Mouse (Mus musculus): ENCODE data around the gene Rbbp7. TPM values are rescaled to one million over a fixed set of nuclear protein-coding genes. Genes with fewer than 3 reads are reported as not detected.

Gene Rbbp7
- polyA plus RNA-seq (2015; fragmentation: Nextera tagmentation; extraction: Ambion mirVana): 517 and 530 TPM in 2 replicates

DNA sequence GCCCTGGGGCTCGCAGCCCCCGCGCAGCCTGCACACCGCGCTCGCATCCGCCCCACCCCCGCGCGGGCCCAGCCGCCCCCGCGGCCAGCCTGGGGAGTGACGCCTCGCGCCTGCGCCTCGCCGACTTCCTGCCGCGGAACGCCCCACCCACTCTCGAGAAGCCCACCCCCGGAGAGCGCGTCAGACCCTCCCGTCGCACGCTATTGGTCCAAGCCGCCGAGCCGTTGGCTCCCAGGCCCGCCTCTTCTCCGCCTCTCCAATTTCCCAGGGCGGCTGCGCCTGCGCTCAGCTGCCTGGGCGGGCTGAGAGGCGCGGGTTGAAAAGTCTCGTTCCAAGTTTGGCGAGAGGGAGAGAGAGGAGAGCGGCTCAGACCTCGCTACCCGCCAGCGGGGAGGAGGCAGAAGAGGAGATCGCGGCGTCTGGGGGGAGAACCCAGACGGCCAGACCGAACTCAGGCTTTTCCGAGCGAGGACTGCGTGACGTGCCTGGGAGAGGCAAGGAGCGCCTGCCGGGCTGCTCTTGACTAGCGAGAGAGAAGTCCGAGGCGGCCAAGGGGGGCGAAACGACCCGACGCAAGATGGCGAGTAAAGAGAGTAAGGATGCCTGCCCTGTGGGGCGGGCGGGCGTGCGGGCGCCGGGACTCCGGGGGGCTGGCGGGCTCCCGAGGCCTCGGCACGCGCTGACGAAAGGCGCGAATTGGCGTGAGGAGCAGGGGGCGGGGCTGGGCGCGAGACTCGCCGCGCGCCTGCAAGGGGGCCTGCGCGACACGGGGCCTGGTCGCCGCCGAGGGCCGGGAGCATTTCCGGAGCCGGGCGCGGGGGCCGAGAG is at the start of gene Rbbp7:
TSS of gene Rbbp7 (plus strand) at position 288 of the 828 bp plus-strand sequence.
- Histone ChIP-seq H3K36me3 (ENCODE audit: control insufficient read depth, insufficient read depth, low read length) (peaks cover 4% of the 10 kb centered on the region; the same call in 1 of the 2 replicates), H3K4me3 (ENCODE audit: low read length) (peak within 1 kb of the TSS; percentile 61), H3K27ac (ENCODE audit: low read length) (peak within 1 kb of the TSS; percentile 99), H3K9ac (ENCODE audit: low read length) (peak within 1 kb of the TSS; percentile 79), H3K4me2 (ENCODE audit: low read depth, low read length) (peak within 1 kb of the TSS; percentile 62), H3K4me1 (replicated peaks; ENCODE audit: control insufficient read depth, insufficient read depth, low read length) (peaks cover 5% of the 10 kb centered on the region; the same call in 1 of the 2 replicates), H3K9me3 (ENCODE audit: control insufficient read depth, low read length) (no peaks in the 10 kb centered on the region), H3K27me3 (ENCODE audit: control insufficient read depth, insufficient read depth, low read depth, low read length) (no peaks in the 10 kb centered on the region)
- ATAC-seq (ENCODE audit: low read depth): peak; percentile 96
- 21% methylated on average over 48 of the region's 100 CpGs for WGBS

DNA sequence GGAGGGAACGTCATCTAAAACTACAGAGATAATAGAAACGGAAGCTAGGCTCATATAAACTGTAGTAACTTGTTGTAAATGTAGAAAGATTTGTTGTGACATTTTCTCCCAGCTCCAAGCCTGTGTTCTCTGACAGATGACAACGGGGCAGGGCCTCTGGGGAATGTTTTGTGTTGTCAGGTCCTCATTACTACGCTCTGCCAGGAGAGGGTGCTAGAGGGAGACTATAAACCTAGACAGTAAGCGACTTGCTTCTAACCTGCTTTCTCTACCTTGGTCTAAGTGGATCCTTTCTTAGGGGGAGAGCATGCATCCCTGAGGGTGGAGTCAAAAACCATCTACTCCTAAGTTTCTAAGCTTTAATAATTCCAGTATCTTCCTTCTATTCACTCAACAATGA is 42.4 kb upstream of the Rbbp7 start:
- Histone ChIP-seq H3K27me3 (ENCODE audit: control insufficient read depth, insufficient read depth, low read depth, low read length) (no peaks in the 10 kb centered on the region), H3K4me3 (ENCODE audit: low read length) (no peak overlapping the region), H3K9me3 (ENCODE audit: control insufficient read depth, low read length) (no peaks in the 10 kb centered on the region), H3K9ac (ENCODE audit: low read length) (no peak overlapping the region), H3K4me2 (ENCODE audit: low read depth, low read length) (no peak overlapping the region), H3K4me1 (replicated peaks; ENCODE audit: control insufficient read depth, insufficient read depth, low read length) (no peaks in the 10 kb centered on the region), H3K27ac (ENCODE audit: low read length) (no peak overlapping the region), H3K36me3 (ENCODE audit: control insufficient read depth, insufficient read depth, low read length) (no peaks in the 10 kb centered on the region)
- 15% methylated on average over 5 of the region's 5 CpGs for WGBS
- no peak for ATAC-seq (ENCODE audit: low read depth)

DNA sequence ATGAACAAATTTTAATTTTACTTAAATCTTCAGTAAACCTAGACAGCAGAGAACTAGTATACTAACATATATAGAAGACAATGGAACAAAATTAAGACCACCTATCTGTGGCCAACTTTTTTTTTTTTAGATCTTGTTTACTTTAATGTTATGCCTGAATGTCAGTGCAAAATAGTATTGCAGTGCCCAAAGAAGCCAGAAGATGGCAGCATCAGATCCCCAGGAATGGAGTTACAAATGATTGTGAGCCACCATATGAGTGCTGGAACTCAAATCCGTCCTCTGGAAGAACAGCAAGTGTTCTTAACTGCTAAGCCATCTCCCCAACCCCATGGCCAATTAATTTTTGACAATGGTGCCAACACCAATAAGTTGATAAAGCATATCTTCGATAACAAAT is 40.6 kb upstream of the Rbbp7 start:
- ATAC-seq (ENCODE audit: low read depth): no peak
- H3K9ac ChIP-seq (ENCODE audit: low read length): no peak overlapping the region
- H3K36me3 ChIP-seq (ENCODE audit: control insufficient read depth, insufficient read depth, low read length): no peaks in the 10 kb centered on the region
- H3K9me3 ChIP-seq (ENCODE audit: control insufficient read depth, low read length): no peaks in the 10 kb centered on the region
- WGBS: 29% methylated on average over 2 of the region's 2 CpGs
- no peak overlapping the region for H3K4me3 ChIP-seq (ENCODE audit: low read length)
- H3K27ac ChIP-seq (ENCODE audit: low read length): no peak overlapping the region
- H3K4me2 ChIP-seq (ENCODE audit: low read depth, low read length): no peak overlapping the region
- H3K4me1 ChIP-seq (replicated peaks; ENCODE audit: control insufficient read depth, insufficient read depth, low read length): no peaks in the 10 kb centered on the region
- H3K27me3 ChIP-seq (ENCODE audit: control insufficient read depth, insufficient read depth, low read depth, low read length): no peaks in the 10 kb centered on the region

DNA sequence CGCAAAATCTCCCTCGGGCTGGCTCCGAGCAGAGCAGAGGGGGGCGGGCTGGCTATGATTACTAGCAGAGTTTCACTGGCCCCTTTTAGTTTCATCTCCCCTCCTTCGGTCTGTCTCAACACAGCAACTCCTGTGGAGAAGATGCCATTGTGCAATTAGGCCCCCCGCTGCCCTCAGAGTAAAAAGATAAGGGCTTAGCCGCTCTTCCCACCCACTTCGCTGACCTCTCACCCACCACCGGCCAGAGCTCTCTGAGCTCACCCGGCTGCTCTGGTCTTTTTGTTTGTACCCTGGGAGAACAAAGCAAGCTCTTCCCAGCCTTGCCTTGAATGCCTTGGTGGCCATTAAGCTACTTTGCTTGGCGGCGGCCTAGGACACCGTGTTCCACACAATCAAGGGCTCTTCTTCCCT is 32.8 kb upstream of the Rbbp7 start:
- no peaks in the 10 kb centered on the region for H3K4me1 ChIP-seq (replicated peaks; ENCODE audit: control insufficient read depth, insufficient read depth, low read length)
- H3K9ac ChIP-seq (ENCODE audit: low read length): no peak overlapping the region
- H3K27me3 ChIP-seq (ENCODE audit: control insufficient read depth, insufficient read depth, low read depth, low read length): no peaks in the 10 kb centered on the region
- no peak for ATAC-seq (ENCODE audit: low read depth)
- WGBS: 27% methylated on average over 13 of the region's 13 CpGs
- H3K4me3 ChIP-seq (ENCODE audit: low read length): no peak overlapping the region
- H3K9me3 ChIP-seq (ENCODE audit: control insufficient read depth, low read length): no peaks in the 10 kb centered on the region
- no peak overlapping the region for H3K27ac ChIP-seq (ENCODE audit: low read length)
- H3K36me3 ChIP-seq (ENCODE audit: control insufficient read depth, insufficient read depth, low read length): no peaks in the 10 kb centered on the region
- H3K4me2 ChIP-seq (ENCODE audit: low read depth, low read length): no peak overlapping the region

DNA sequence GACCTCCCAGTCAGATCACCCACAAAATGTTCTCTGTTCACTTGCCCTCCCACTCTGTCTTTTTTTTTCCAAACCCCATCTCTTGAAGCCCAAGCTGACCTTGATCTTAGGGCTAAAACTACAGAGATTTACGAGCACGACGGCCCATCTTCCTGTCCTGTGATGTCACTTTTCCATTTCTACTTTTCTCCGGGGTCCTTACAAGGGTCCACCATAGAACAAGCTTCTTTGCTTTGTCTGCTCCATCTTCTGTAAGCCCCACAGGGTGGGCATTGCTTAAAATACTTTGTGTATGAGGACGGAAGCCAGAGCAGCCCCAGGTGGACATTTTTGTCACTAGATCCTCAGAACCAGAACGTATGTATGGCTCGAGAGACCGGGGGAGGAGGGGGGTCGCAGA is 32.4 kb upstream of the Rbbp7 start:
- H3K9me3 ChIP-seq (ENCODE audit: control insufficient read depth, low read length): no peaks in the 10 kb centered on the region
- WGBS: 47% methylated on average over 9 of the region's 9 CpGs
- no peaks in the 10 kb centered on the region for H3K4me1 ChIP-seq (replicated peaks; ENCODE audit: control insufficient read depth, insufficient read depth, low read length)
- no peaks in the 10 kb centered on the region for H3K36me3 ChIP-seq (ENCODE audit: control insufficient read depth, insufficient read depth, low read length)
- no peak overlapping the region for H3K4me2 ChIP-seq (ENCODE audit: low read depth, low read length)
- no peak overlapping the region for H3K9ac ChIP-seq (ENCODE audit: low read length)
- no peak overlapping the region for H3K27ac ChIP-seq (ENCODE audit: low read length)
- no peak for ATAC-seq (ENCODE audit: low read depth)
- no peaks in the 10 kb centered on the region for H3K27me3 ChIP-seq (ENCODE audit: control insufficient read depth, insufficient read depth, low read depth, low read length)
- no peak overlapping the region for H3K4me3 ChIP-seq (ENCODE audit: low read length)

DNA sequence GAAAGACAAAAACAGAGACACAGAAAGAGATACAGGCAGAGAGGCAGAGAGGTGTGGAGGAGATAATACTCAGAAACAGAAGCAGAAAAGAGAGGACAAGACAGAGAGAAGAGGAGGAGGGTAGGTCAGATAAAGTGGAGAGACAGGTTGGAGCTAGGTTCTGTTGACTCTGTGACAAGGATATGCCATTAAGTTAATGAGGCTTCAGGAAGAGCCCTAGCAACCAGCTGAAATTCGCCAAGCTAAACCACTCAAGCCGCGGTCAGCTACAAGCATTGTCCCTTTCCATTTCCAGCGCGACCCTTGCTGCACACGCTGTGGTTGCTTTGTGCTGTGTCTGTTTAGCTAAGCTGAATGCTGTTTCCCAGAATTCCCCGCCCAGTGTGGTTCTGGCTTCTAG is 32.0 kb upstream of the Rbbp7 start:
- ATAC-seq (ENCODE audit: low read depth): no peak
- no peaks in the 10 kb centered on the region for H3K9me3 ChIP-seq (ENCODE audit: control insufficient read depth, low read length)
- no peaks in the 10 kb centered on the region for H3K4me1 ChIP-seq (replicated peaks; ENCODE audit: control insufficient read depth, insufficient read depth, low read length)
- no peak overlapping the region for H3K9ac ChIP-seq (ENCODE audit: low read length)
- no peak overlapping the region for H3K4me3 ChIP-seq (ENCODE audit: low read length)
- H3K4me2 ChIP-seq (ENCODE audit: low read depth, low read length): no peak overlapping the region
- no peak overlapping the region for H3K27ac ChIP-seq (ENCODE audit: low read length)
- no peaks in the 10 kb centered on the region for H3K36me3 ChIP-seq (ENCODE audit: control insufficient read depth, insufficient read depth, low read length)
- no peaks in the 10 kb centered on the region for H3K27me3 ChIP-seq (ENCODE audit: control insufficient read depth, insufficient read depth, low read depth, low read length)
- WGBS: 51% methylated on average over 7 of the region's 7 CpGs

DNA sequence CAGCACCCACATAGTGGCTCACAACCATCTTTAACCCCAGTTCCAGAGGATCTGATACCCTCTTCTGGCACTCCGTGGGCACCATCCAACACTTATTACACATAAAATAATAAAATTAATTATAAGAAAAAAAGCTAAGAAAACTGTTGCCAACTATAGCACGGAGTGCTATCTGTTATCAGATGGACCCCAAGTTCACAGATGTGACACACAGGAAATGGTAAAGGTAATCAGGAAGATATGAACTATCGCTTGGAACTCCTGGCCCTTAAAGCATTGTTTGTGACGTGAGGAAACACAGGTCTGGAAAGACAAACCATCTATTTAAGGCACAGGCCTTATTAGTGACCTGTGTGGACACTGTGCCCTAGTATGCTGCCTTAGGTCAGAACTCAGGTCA is 30.2 kb upstream of the Rbbp7 start:
- Histone ChIP-seq H3K4me1 (replicated peaks; ENCODE audit: control insufficient read depth, insufficient read depth, low read length) (no peaks in the 10 kb centered on the region), H3K36me3 (ENCODE audit: control insufficient read depth, insufficient read depth, low read length) (no peaks in the 10 kb centered on the region), H3K27ac (ENCODE audit: low read length) (no peak overlapping the region), H3K9ac (ENCODE audit: low read length) (no peak overlapping the region), H3K9me3 (ENCODE audit: control insufficient read depth, low read length) (no peaks in the 10 kb centered on the region), H3K4me3 (ENCODE audit: low read length) (no peak overlapping the region), H3K27me3 (ENCODE audit: control insufficient read depth, insufficient read depth, low read depth, low read length) (no peaks in the 10 kb centered on the region), H3K4me2 (ENCODE audit: low read depth, low read length) (no peak overlapping the region)
- no peak for ATAC-seq (ENCODE audit: low read depth)
- 68% methylated on average over 4 of the region's 4 CpGs for WGBS

DNA sequence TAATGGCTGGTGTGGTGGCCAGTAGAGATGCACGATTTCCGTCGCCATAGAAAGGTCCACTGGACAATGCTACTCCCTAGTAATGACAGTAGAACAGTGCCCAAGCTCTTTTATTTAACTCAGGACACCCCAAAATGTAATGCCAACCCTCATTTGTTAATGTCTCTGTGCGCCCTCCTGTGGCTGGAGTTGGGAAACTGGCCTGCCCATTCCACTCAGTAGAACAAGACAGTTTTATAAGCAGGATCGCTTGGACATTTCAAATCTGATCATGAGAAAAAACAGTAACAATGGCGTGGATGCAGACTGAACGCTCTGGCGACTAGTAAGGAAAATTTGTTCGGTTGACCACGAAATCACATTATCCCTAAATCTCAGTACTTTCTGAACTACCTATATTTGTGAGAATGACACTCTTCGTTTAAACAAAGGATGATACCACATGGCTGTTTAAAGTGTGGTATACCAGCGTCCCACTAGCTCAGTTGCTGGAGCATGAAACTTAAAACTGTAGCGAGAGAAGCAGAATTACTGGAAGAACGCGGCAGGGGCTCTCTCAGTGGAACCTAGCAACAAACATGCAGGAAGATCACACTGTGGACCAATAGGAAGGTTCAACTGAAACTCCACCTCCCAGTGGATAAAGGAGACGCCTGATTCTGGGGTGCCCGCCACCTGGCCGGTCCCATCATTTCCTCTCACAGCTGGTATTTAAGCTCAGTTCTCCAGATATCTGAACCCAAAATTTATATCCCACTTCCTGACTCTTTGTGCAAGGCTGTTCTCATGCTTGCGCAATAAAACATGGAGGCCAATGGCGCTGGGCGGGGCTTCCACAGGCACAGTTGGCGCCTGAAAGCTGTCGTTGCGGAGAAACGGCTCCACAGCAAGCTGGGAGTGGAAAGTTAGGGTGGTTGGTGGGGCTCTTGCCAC is 24.9 kb upstream of the Rbbp7 start:
- WGBS: 20% methylated on average over 25 of the region's 25 CpGs
- H3K9me3 ChIP-seq (ENCODE audit: control insufficient read depth, low read length): no peaks in the 10 kb centered on the region
- no peaks in the 10 kb centered on the region for H3K27me3 ChIP-seq (ENCODE audit: control insufficient read depth, insufficient read depth, low read depth, low read length)
- no peaks in the 10 kb centered on the region for H3K4me1 ChIP-seq (replicated peaks; ENCODE audit: control insufficient read depth, insufficient read depth, low read length)
- H3K36me3 ChIP-seq (ENCODE audit: control insufficient read depth, insufficient read depth, low read length): no peaks in the 10 kb centered on the region
- ATAC-seq (ENCODE audit: low read depth): peak; percentile 86
- peak overlapping the region; percentile 84 for H3K27ac ChIP-seq (ENCODE audit: low read length)
- peak overlapping the region; percentile 47 for H3K4me3 ChIP-seq (ENCODE audit: low read length)
- peak overlapping the region; percentile 59 for H3K9ac ChIP-seq (ENCODE audit: low read length)
- H3K4me2 ChIP-seq (ENCODE audit: low read depth, low read length): peak overlapping the region; percentile 60

DNA sequence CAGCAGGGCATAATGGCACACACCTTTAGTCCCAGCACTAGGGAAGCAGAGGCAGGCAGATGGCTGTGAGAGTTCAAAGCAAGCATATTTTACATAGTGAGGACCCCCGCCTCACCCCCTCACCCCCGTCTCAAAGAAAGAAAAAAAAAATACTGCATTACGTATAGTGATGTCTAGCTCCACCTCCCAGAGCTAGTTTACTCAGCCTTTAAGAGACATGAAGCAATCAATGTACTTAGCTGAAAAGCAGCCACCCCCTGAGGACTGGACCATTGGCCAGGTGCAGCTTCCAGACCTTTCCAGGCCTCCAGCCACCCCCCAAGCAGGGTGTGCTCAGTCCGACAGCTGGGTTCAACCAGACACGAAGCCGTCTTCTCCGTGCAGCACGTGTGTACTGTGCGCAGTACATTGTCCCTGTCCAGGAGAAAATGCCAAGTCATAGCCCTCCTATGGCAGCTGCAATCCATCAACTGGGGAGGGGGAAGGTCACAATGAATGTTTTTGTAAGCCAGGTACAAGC is 24.0 kb upstream of the Rbbp7 start:
- Histone ChIP-seq H3K4me2 (ENCODE audit: low read depth, low read length) (peak overlapping the region; percentile 60), H3K9me3 (ENCODE audit: control insufficient read depth, low read length) (no peaks in the 10 kb centered on the region), H3K4me1 (replicated peaks; ENCODE audit: control insufficient read depth, insufficient read depth, low read length) (no peaks in the 10 kb centered on the region), H3K36me3 (ENCODE audit: control insufficient read depth, insufficient read depth, low read length) (no peaks in the 10 kb centered on the region), H3K27me3 (ENCODE audit: control insufficient read depth, insufficient read depth, low read depth, low read length) (no peaks in the 10 kb centered on the region), H3K27ac (ENCODE audit: low read length) (peak overlapping the region; percentile 84), H3K4me3 (ENCODE audit: low read length) (peak overlapping the region; percentile 47), H3K9ac (ENCODE audit: low read length) (peak overlapping the region; percentile 18; the same call in 1 of the 2 replicates)
- 34% methylated on average over 9 of the region's 9 CpGs for WGBS
- ATAC-seq (ENCODE audit: low read depth): peak; percentile 85

All from lung, embryonic 16.5 days (tissue).